Mouse (Mus musculus) sigmoid colon, adult 10 weeks (tissue): ENCODE results near the gene Dcaf12l2. TPM values are rescaled to one million over a fixed set of nuclear protein-coding genes. Genes with fewer than 3 reads are reported as not detected.

Experiments
- polyA plus RNA-seq: library from polyadenylated mRNA; stranded (reverse); fragments of 350-450 nt; fragmentation: Illumina TruSeq; extraction: RNeasy Lipid Tissue Mini Kit (QIAGEN cat#74804); gene quantifications from one replicate; pipeline ENCODE4 v1.2.3, GENCODE M21; 2014; ENCODE audit warnings: low read depth, low replicate concordance

The Dcaf12l2 gene
- not detected for polyA plus RNA-seq

GRCm38 (mm10) chrX:44367646-44368521 lies at the start of gene Dcaf12l2:
Gene Dcaf12l2, minus strand, starts transcription at chrX:44368342.

